Mouse (Mus musculus) MEL (cell line): ENCODE results near the gene Nmi. TPM values are rescaled to one million over a fixed set of nuclear protein-coding genes. Genes with fewer than 3 reads are reported as not detected.

ENCODE experiments used
- DNase-seq: peaks from one replicate; pipeline ENCODE4 v3.0.0; 2011; ENCODE audit warnings: low read depth, low spot score
- H3K27ac ChIP-seq: 2 replicates; pipeline ENCODE4 v1.5.1; 2012; ENCODE audit warnings: low read depth, mild to moderate bottlenecking, control low read depth, low read length, moderate library complexity; ENCODE audit not compliant: control insufficient read depth
- H3K27me3 ChIP-seq, 2 experiments: fragments of 150-350 bp in 1 of 2; sonication (generic) in 1 of 2; 2 replicates each; pipeline ENCODE4 v1.6.1; 2012; ENCODE audit warnings: low read length in 2 of 2, mild to moderate bottlenecking in 2 of 2, improper control_type of control experiment in 1 of 2, moderate library complexity in 1 of 2; ENCODE audit not compliant: insufficient read depth in 2 of 2, control insufficient read depth in 1 of 2
- H3K36me3 ChIP-seq, 2 experiments: 2 replicates each; pipeline ENCODE4 v1.6.1; 2012 to 2014; ENCODE audit warnings: low read length in 2 of 2, improper control_type of control experiment in 1 of 2, inconsistent platforms in 1 of 2, mild to moderate bottlenecking in 1 of 2; ENCODE audit not compliant: insufficient read depth in 2 of 2, control insufficient read depth in 1 of 2
- H3K4me1 ChIP-seq, 2 experiments: fragments of 150-350 bp in 1 of 2; sonication (generic) in 1 of 2; 2 replicates each; pipeline ENCODE4 v1.6.1; 2012; ENCODE audit warnings: low read length in 2 of 2, improper control_type of control experiment in 1 of 2, mild to moderate bottlenecking in 1 of 2; ENCODE audit not compliant: insufficient read depth in 2 of 2, control insufficient read depth in 1 of 2
- H3K4me3 ChIP-seq, 2 experiments: fragments of 150-350 bp in 1 of 2; sonication (generic) in 1 of 2; 2 replicates each; pipeline ENCODE4 v1.5.1; 2012; ENCODE audit warnings: low read depth in 2 of 2, low read length in 2 of 2, mild to moderate bottlenecking in 2 of 2, moderate library complexity in 2 of 2, control low read depth in 1 of 2, improper control_type of control experiment in 1 of 2; ENCODE audit not compliant: control insufficient read depth in 1 of 2, insufficient read depth in 1 of 2
- H3K79me2 ChIP-seq: 2 replicates; pipeline ENCODE4 v1.6.1; 2012; ENCODE audit warnings: mild to moderate bottlenecking, low read length, moderate library complexity; ENCODE audit not compliant: control insufficient read depth, poor library complexity, insufficient read depth
- H3K9ac ChIP-seq: 2 replicates; pipeline ENCODE4 v1.6.1; 2012; ENCODE audit warnings: low read depth, mild to moderate bottlenecking, control low read depth, low read length, moderate library complexity; ENCODE audit not compliant: control insufficient read depth, poor library complexity, severe bottlenecking
- H3K9me3 ChIP-seq: fragments of 150-350 bp; sonication (generic); replicated peaks from 2 replicates; pipeline ENCODE4 v1.6.1; 2012; ENCODE audit warnings: mild to moderate bottlenecking, low read length, improper control_type of control experiment, moderate library complexity; ENCODE audit not compliant: insufficient read depth
- CHD1 ChIP-seq: IDR thresholded peaks from 2 replicates; pipeline ENCODE4 v1.6.1; 2012; ENCODE audit warnings: low read depth, mild to moderate bottlenecking, inconsistent platforms, low read length, improper control_type of control experiment
- CHD2 ChIP-seq: IDR thresholded peaks from 2 replicates; pipeline ENCODE4 v1.6.1; 2011; ENCODE audit warnings: low read length, improper control_type of control experiment
- CTCF ChIP-seq, 3 experiments: IDR thresholded peaks in 2 of 3; conservative IDR thresholded peaks in 1 of 3; 2 replicates each; pipeline ENCODE4 v1.5.1; 2011 to 2012; ENCODE audit warnings: low read length in 3 of 3, low read depth in 2 of 3, mild to moderate bottlenecking in 2 of 3, improper control_type of control experiment in 1 of 3, inconsistent platforms in 1 of 3, mixed read lengths in 1 of 3, moderate library complexity in 1 of 3; ENCODE audit not compliant: control insufficient read depth in 1 of 3, insufficient read depth in 1 of 3, poor library complexity in 1 of 3, severe bottlenecking in 1 of 3
- ELF1 ChIP-seq: IDR thresholded peaks from 2 replicates; pipeline ENCODE4 v1.6.1; 2014; ENCODE audit warnings: low read depth, mild to moderate bottlenecking, inconsistent platforms, low read length, improper control_type of control experiment, moderate library complexity
- GABPA ChIP-seq: IDR thresholded peaks from 2 replicates; pipeline ENCODE4 v1.6.1; 2012; ENCODE audit warnings: low read depth, mild to moderate bottlenecking, inconsistent platforms, low read length, improper control_type of control experiment, moderate library complexity
- GATA1 ChIP-seq: IDR thresholded peaks from 2 replicates; pipeline ENCODE4 v1.6.1; 2011; ENCODE audit warnings: low read depth, low read length, improper control_type of control experiment
- HCFC1 ChIP-seq: IDR thresholded peaks from 2 replicates; pipeline ENCODE4 v1.6.1; 2012; ENCODE audit warnings: low read depth, mild to moderate bottlenecking, inconsistent platforms, low read length, improper control_type of control experiment, moderate library complexity
- MAX ChIP-seq: IDR thresholded peaks from 2 replicates; pipeline ENCODE4 v1.6.1; 2011; ENCODE audit warnings: low read length, improper control_type of control experiment
- MYC ChIP-seq: IDR thresholded peaks from 2 replicates; pipeline ENCODE4 v1.6.1; 2011; ENCODE audit warnings: low read depth, mild to moderate bottlenecking, low read length, improper control_type of control experiment, moderate library complexity
- NRF1 ChIP-seq: IDR thresholded peaks from 2 replicates; pipeline ENCODE4 v1.6.1; 2014; ENCODE audit warnings: low read depth, mild to moderate bottlenecking, inconsistent platforms, low read length, improper control_type of control experiment, moderate library complexity; ENCODE audit not compliant: poor library complexity, insufficient read depth, severe bottlenecking
- POLR2A ChIP-seq, 2 experiments: IDR thresholded peaks; 2 replicates each; pipeline ENCODE4 v1.6.1; 2011 to 2012; ENCODE audit warnings: low read length in 2 of 2, mild to moderate bottlenecking in 2 of 2, control low read depth in 1 of 2, improper control_type of control experiment in 1 of 2, low read depth in 1 of 2, moderate library complexity in 1 of 2; ENCODE audit not compliant: control insufficient read depth in 1 of 2, insufficient read depth in 1 of 2, poor library complexity in 1 of 2
- POLR2AphosphoS5 ChIP-seq: IDR thresholded peaks from 2 replicates; pipeline ENCODE4 v1.6.1; 2012; ENCODE audit warnings: low read depth, borderline replicate concordance, mild to moderate bottlenecking, inconsistent platforms, low read length, moderate library complexity, mixed read lengths
- RAD21 ChIP-seq: IDR thresholded peaks from 2 replicates; pipeline ENCODE4 v1.6.1; 2011; ENCODE audit warnings: mild to moderate bottlenecking, low read depth, low read length, improper control_type of control experiment
- RCOR1 ChIP-seq: IDR thresholded peaks from 2 replicates; pipeline ENCODE4 v1.6.1; 2012; ENCODE audit warnings: low read depth, mild to moderate bottlenecking, inconsistent platforms, low read length, improper control_type of control experiment
- SIN3A ChIP-seq: IDR thresholded peaks from 2 replicates; pipeline ENCODE4 v1.6.1; 2012; ENCODE audit warnings: low read length, improper control_type of control experiment, inconsistent platforms
- TAL1 ChIP-seq: IDR thresholded peaks from 2 replicates; pipeline ENCODE4 v1.6.1; 2012; ENCODE audit warnings: mild to moderate bottlenecking, inconsistent platforms, low read length, moderate library complexity, mixed read lengths
- USF1 ChIP-seq: IDR thresholded peaks from 2 replicates; pipeline ENCODE4 v1.6.1; 2014; ENCODE audit warnings: low read depth, mild to moderate bottlenecking, inconsistent platforms, low read length, improper control_type of control experiment, moderate library complexity
- USF2 ChIP-seq, 2 experiments: IDR thresholded peaks; 2 replicates each; pipeline ENCODE4 v1.6.1; 2011 to 2012; ENCODE audit warnings: improper control_type of control experiment in 2 of 2, low read length in 2 of 2, borderline replicate concordance in 1 of 2, inconsistent platforms in 1 of 2, low read depth in 1 of 2, mild to moderate bottlenecking in 1 of 2; ENCODE audit not compliant: insufficient read depth in 1 of 2
- ZC3H11A ChIP-seq: IDR thresholded peaks from 2 replicates; pipeline ENCODE4 v1.6.1; 2012; ENCODE audit warnings: low read depth, mild to moderate bottlenecking, inconsistent platforms, low read length, improper control_type of control experiment
- polyA plus RNA-seq, 2 experiments: library from polyadenylated mRNA; stranded (reverse) in 1 of 2; unstranded in 1 of 2; fragments of >175 nt in 1 of 2; fragments of >200 nt in 1 of 2; gene quantifications; 2 replicates each; pipeline versions ENCODE4 v1.2.1 to v1.2.4; 2012; ENCODE audit warnings: low replicate concordance in 2 of 2, low read depth in 1 of 2; ENCODE audit not compliant: insufficient read length in 2 of 2, insufficient read depth in 1 of 2, missing spikeins in 1 of 2
- total RNA-seq: library from RNA; depleted of rRNA; stranded (reverse); fragments of 300-350 nt; gene quantifications from 2 replicates; pipeline ENCODE4 v1.2.3, GENCODE M21; 2012

Nmi gene
- total and polyA plus RNA-seq, 3 experiments: 12.1 to 14.1 TPM; not detected in 1

DNA sequence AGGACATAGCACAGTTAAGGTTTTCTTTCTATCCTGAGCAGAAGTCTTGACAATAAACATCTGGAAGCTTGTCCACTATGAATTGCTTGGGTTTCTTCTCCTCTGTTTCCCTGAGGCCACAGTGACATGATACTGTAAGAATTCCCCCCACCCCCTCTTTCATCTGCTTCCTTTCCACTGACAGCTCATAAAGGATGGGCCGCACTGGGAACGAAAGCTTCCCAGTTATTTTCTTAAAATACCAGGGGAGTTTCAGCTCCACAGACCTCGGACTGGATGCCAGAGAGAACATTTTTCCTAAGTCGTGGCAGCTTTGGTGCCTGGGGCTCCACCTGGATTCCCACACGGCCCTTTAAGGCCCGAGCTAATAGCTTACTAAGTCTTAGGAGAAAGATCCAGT lies 60.6 kb downstream of the Nmi start:
- Histone ChIP-seq H3K27me3 (0 out of 4 replicates have a peak, but pooled peaks cover 0 to 1% of the 10 kb centered on the region in 2 experiments), H3K79me2 (no peaks in the 10 kb centered on the region), H3K9ac (no peak overlapping the region), H3K9me3 (no peaks in the 10 kb centered on the region), H3K4me3 (no peak overlapping the region), H3K27ac (no peak overlapping the region), H3K4me1 (no peaks in the 10 kb centered on the region), H3K36me3 (no peaks in the 10 kb centered on the region)
- no peak for TF ChIP-seq NRF1
- no peak for TF ChIP-seq POLR2AphosphoS5
- no peak for TF ChIP-seq USF1
- TF ChIP-seq MYC: no peak
- no peak for TF ChIP-seq ZC3H11A
- no peak for TF ChIP-seq SIN3A
- TF ChIP-seq POLR2A (IDR thresholded peaks at IDR 0.05; ENCODE audit: control insufficient read depth in 1 of 2, insufficient read depth in 1 of 2, low read depth in 1 of 2, low read length in 2 of 2, poor library complexity in 1 of 2): no peak
- TF ChIP-seq CHD1: no peak
- TF ChIP-seq CTCF (IDR thresholded peaks at IDR 0.05 in 2 of 3, conservative IDR thresholded peaks at IDR 0.05 in 1 of 3; ENCODE audit: control insufficient read depth in 1 of 3, insufficient read depth in 1 of 3, low read depth in 2 of 3, low read length in 3 of 3, poor library complexity in 1 of 3, severe bottlenecking in 1 of 3): no peak
- no peak for TF ChIP-seq CHD2
- no peak for TF ChIP-seq ELF1
- TF ChIP-seq RCOR1: no peak
- no peak for TF ChIP-seq HCFC1
- TF ChIP-seq GABPA: no peak
- no peak for TF ChIP-seq TAL1
- TF ChIP-seq GATA1: no peak
- no peak for TF ChIP-seq MAX
- DNase-seq: no peak

DNA sequence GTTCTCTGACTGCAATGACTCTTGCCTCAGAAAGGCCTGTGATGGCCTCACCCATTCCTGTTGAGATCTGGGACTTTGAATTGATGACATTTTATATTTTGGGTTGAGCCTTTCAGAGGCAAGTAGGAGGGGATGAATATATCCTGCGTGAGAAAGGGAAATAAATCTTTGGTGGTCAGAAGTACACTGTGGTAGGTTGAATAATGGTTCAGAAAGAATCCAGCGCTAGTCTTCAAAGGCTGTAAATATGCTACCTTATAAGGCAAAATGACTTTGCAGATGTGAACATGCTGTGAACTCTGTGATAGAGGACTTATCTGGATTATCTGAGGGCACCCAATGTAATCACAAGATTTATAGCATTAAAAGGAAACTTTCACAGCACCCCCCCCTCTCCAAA lies 61.4 kb downstream of the Nmi start:
- Histone ChIP-seq H3K27me3 (0 out of 4 replicates have a peak, but pooled peaks cover 0 to 1% of the 10 kb centered on the region in 2 experiments), H3K9me3 (no peaks in the 10 kb centered on the region), H3K27ac (no peak overlapping the region), H3K79me2 (no peaks in the 10 kb centered on the region), H3K4me3 (no peak overlapping the region), H3K4me1 (no peaks in the 10 kb centered on the region), H3K36me3 (no peaks in the 10 kb centered on the region), H3K9ac (no peak overlapping the region)
- DNase-seq: no peak
- no peak for TF ChIP-seq USF2 (IDR thresholded peaks at IDR 0.05; ENCODE audit: borderline replicate concordance in 1 of 2, insufficient read depth in 1 of 2, low read depth in 1 of 2, low read length in 2 of 2)
- TF ChIP-seq SIN3A: no peak
- TF ChIP-seq POLR2AphosphoS5: no peak
- no peak for TF ChIP-seq RAD21
- TF ChIP-seq, all 39 proteins: peak for 0
